ENCODE assay signal across 8 mouse cellular contexts in the genomic region with DNA sequence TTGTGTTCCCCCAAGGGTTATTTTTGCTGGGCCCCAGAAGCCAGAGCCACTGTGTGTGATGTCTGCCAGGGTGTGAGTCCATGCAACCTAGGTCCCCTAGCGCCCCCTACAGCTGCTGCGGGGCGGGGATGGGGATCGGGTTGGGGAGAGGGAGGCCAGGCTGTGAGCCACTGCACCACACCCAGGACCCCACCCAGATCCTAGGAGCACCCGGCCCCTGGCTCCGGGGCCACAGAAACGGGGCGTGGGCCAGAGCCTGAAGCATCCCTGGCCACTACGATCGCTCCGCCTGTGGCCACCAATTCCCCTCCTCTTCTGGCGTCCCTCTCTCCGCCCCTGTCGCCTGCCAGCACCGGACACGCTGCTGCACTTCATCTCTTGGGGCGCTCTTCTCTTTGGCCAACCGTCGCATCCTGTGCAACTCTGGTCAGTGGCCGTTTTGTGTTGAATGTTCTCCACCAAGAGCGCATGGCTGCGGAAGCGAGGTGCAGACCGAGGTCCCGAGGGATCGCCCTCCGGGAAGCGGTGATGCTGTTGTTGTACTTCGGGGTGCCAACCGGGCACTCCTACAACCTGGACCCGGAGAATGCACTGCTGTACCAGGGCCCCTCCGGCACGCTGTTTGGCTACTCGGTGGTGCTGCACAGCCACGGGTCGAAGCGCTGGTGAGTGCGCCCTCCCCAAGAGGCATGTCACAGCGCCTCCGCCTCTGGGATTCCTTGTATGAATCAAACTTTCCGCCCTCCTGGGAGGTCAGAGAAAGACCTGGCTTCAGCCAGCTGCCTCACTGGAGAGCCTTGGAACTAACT. TPM values are rescaled to one million over a fixed set of nuclear protein-coding genes. Genes with fewer than 3 reads are reported as not detected.
DNase-seq lines count a peak whose midpoint lies in the region; ATAC-seq and TF ChIP-seq lines count a peak whose summit lies in the region.

A gene (plus strand): TSS at position 235 of the 809 bp plus-strand sequence.

- peaks cover 0 to 2% of the 10 kb centered on the region in 2 experiments; a peak in 1 of 4 replicates for H3K4me1 ChIP-seq in ES-E14 (ENCODE audit: control insufficient read depth in 2 of 2, insufficient read depth in 2 of 2, low read length in 2 of 2, poor library complexity in 1 of 2)
- no peaks in the 10 kb centered on the region for H3K4me1 ChIP-seq in cerebellum, adult 2 months (ENCODE audit: control insufficient read depth, insufficient read depth, low read length)
- H3K4me1 ChIP-seq in forebrain, postnatal 0 days (ENCODE audit: insufficient read depth): no peaks in the 10 kb centered on the region
- peaks cover 4% of the 10 kb centered on the region for H3K4me1 ChIP-seq in lung, adult 2 months (ENCODE audit: control insufficient read depth, insufficient read depth, low read length)
- H3K4me1 ChIP-seq in neural tube, embryonic 14.5 days (ENCODE audit: control insufficient read depth, insufficient read depth, low read length): peaks cover 3% of the 10 kb centered on the region; the same call in 1 of the 2 replicates

- peak within 1 kb of the TSS; percentile 56 to 68 for H3K4me3 ChIP-seq in ES-E14 (ENCODE audit: insufficient read depth in 1 of 2, low read depth in 1 of 2, low read length in 2 of 2, poor library complexity in 1 of 2, severe bottlenecking in 1 of 2)
- peak within 1 kb of the TSS; percentile 55 for H3K4me3 ChIP-seq in cerebellum, adult 2 months (replicated peaks; ENCODE audit: insufficient read depth, low read depth, low read length)
- peak within 1 kb of the TSS; percentile 45 for H3K4me3 ChIP-seq in forebrain, postnatal 0 days (ENCODE audit: low read depth, low read length)
- peak within 1 kb of the TSS; percentile 58 for H3K4me3 ChIP-seq in layer of hippocampus, adult 2 months
- H3K4me3 ChIP-seq in lung, adult 2 months (replicated peaks; ENCODE audit: extremely low read depth, low read depth, low read length): peak within 1 kb of the TSS; percentile 70
- H3K4me3 ChIP-seq in neural tube, embryonic 14.5 days (ENCODE audit: low read depth, low read length): peak within 1 kb of the TSS; percentile 46

- TF ChIP-seq CTCF in cerebellum, adult 2 months (IDR thresholded peaks at IDR 0.05; ENCODE audit: borderline replicate concordance, insufficient read depth, low read depth, low read length): peak; percentile 42; the same call in 1 of the 2 replicates
- TF ChIP-seq CTCF in forebrain, postnatal 0 days (IDR thresholded peaks at IDR 0.05; ENCODE audit: low read depth): peak; percentile 64
- peak; percentile 92 for TF ChIP-seq CTCF in layer of hippocampus, adult 2 months (conservative IDR thresholded peaks at IDR 0.05)
- TF ChIP-seq CTCF in lung, adult 2 months (IDR thresholded peaks at IDR 0.05; ENCODE audit: insufficient read depth, low read length): peak; percentile 30; the same call in 1 of the 2 replicates

- intact Hi-C loops in heart, postnatal 36 days (cut with DNase I): loop anchor here (5.0 kb wide), 1 partner anchor 168 kb away; no protein-coding TSS in a partner anchor

- under 1% methylated on average over 41 of the region's 41 CpGs for WGBS in cerebellum, adult 2 months
- WGBS in forebrain, postnatal 0 days: 2% methylated on average over 41 of the region's 41 CpGs
- 1% methylated on average over 41 of the region's 41 CpGs for WGBS in lung, adult 2 months
- WGBS in neural tube, embryonic 14.5 days: under 1% methylated on average over 41 of the region's 41 CpGs

- peak; percentile 42 for DNase-seq in ES-E14 (ENCODE audit: low read depth, low spot score)
- DNase-seq in cerebellum, adult 2 months: peak; percentile 71 to 74
- peak; percentile 52 for DNase-seq in forebrain, postnatal 0 days
- DNase-seq in heart, postnatal 36 days: peak; percentile 65 to 67
- peak; percentile 85 to 90 for DNase-seq in layer of hippocampus, adult 2 months (ENCODE audit: low spot score in 2 of 2)
- peak; percentile 36 for DNase-seq in lung, adult 2 months
- DNase-seq in testis, postnatal 10 days (ENCODE audit: low spot score): peak; percentile 89

- in situ Hi-C loops in ES-E14 (cut with MboI; ENCODE audit: low sequenced_read_pairs in 2 of 2, unreplicated experiment in 2 of 2): loop anchor here in 1 of 2 experiments (25.0 kb wide), 1 partner anchor 293 kb away; no protein-coding TSS in a partner anchor

- no peak for TF ChIP-seq POLR2A in cerebellum, adult 2 months (IDR thresholded peaks at IDR 0.05; ENCODE audit: borderline replicate concordance, insufficient read depth, low read length)
- peak; percentile 58; the same call in 1 of the 2 replicates for TF ChIP-seq POLR2A in lung, adult 2 months (IDR thresholded peaks at IDR 0.05; ENCODE audit: borderline replicate concordance, extremely low read depth, low read depth, low read length)

- peak; percentile 86 for ATAC-seq in forebrain, postnatal 0 days
- ATAC-seq in neural tube, embryonic 14.5 days (ENCODE audit: low read depth): peak; percentile 93

- peak within 1 kb of the TSS; percentile 62 for H3K4me2 ChIP-seq in forebrain, postnatal 0 days (ENCODE audit: low read depth)
- peak within 1 kb of the TSS; percentile 65 for H3K4me2 ChIP-seq in neural tube, embryonic 14.5 days (ENCODE audit: low read depth, low read length)

- H3K9me3 ChIP-seq in ES-E14 (ENCODE audit: control insufficient read depth, insufficient read depth, low read depth, low read length): no peaks in the 10 kb centered on the region
- H3K9me3 ChIP-seq in forebrain, postnatal 0 days (ENCODE audit: low read length): no peaks in the 10 kb centered on the region
- no peaks in the 10 kb centered on the region for H3K9me3 ChIP-seq in neural tube, embryonic 14.5 days (ENCODE audit: control insufficient read depth, low read length)

- no peaks in the 10 kb centered on the region for H3K27me3 ChIP-seq in cerebellum, adult 2 months (ENCODE audit: control insufficient read depth, insufficient read depth, low read length)
- H3K27me3 ChIP-seq in forebrain, postnatal 0 days (ENCODE audit: insufficient read depth, low read length): peaks cover 5% of the 10 kb centered on the region
- H3K27me3 ChIP-seq in neural tube, embryonic 14.5 days (ENCODE audit: control insufficient read depth, insufficient read depth, low read length): no peaks in the 10 kb centered on the region

- H3K9ac ChIP-seq in ES-E14 (ENCODE audit: insufficient read depth, low read depth, low read length, poor library complexity, severe bottlenecking): no peak within 1 kb of the TSS; the same call in 1 of the 2 replicates
- peak within 1 kb of the TSS; percentile 52 for H3K9ac ChIP-seq in forebrain, postnatal 0 days
- peak within 1 kb of the TSS; percentile 52 for H3K9ac ChIP-seq in neural tube, embryonic 14.5 days (replicated peaks; ENCODE audit: low read depth, low read length)

- no peaks in the 10 kb centered on the region for H3K36me3 ChIP-seq in ES-E14 (ENCODE audit: control insufficient read depth, insufficient read depth, low read length, poor library complexity, severe bottlenecking)
- H3K36me3 ChIP-seq in forebrain, postnatal 0 days (ENCODE audit: insufficient read depth): no peaks in the 10 kb centered on the region
- H3K36me3 ChIP-seq in neural tube, embryonic 14.5 days (ENCODE audit: control insufficient read depth, insufficient read depth, low read length): no peaks in the 10 kb centered on the region

- H3K27ac ChIP-seq in ES-E14 (ENCODE audit: insufficient read depth, low read depth, low read length, poor library complexity, severe bottlenecking): no peak within 1 kb of the TSS
- no peak within 1 kb of the TSS for H3K27ac ChIP-seq in cerebellum, adult 2 months (ENCODE audit: insufficient read depth, low read length)
- no peak within 1 kb of the TSS for H3K27ac ChIP-seq in forebrain, postnatal 0 days (ENCODE audit: low read depth, low read length)
- peak within 1 kb of the TSS; percentile 93 for H3K27ac ChIP-seq in layer of hippocampus, adult 2 months
- no peak within 1 kb of the TSS for H3K27ac ChIP-seq in neural tube, embryonic 14.5 days (ENCODE audit: low read depth, low read length)

TF ChIP-seq in ES-E14, 5 proteins besides CTCF, POLR2A, EP300 and RAD21:
- TF ChIP-seq CHD2 (IDR thresholded peaks at IDR 0.05; ENCODE audit: low read depth, low read length) (no peak), ZC3H11A (IDR thresholded peaks at IDR 0.05; ENCODE audit: borderline replicate concordance, low read depth, low read length) (peak; percentile 25; the same call in 1 of the 2 replicates)

RNA-seq across cellular contexts. Expression of the gene that starts here (rescaled TPM):
- total RNA-seq in ES-E14 (2012; rRNA removed): 0.48 and 1.2 TPM in 2 replicates
- 1.7 and 1.8 TPM in 2 replicates for polyA plus RNA-seq in cerebellum, adult 2 months (2012; rRNA removed)
- total RNA-seq in forebrain, postnatal 0 days (2014; rRNA removed): 3.3 and 4.1 TPM in 2 replicates
- 0.92 and 1.5 TPM in 2 replicates for polyA plus RNA-seq in forebrain, postnatal 0 days (2015; fragmentation: Nextera tagmentation; extraction: Ambion mirVana)
- 1 to 10 TPM; 1.9 to 3.0 TPM for total RNA-seq in heart, postnatal 36 days (2021)
- total RNA-seq in layer of hippocampus, adult 2 months (2021): 10 to 100 TPM; 25.9 to 28.6 TPM
- polyA plus RNA-seq in lung, adult 2 months (2012; rRNA removed): 4.1 and 7.1 TPM in 2 replicates
- polyA plus RNA-seq in neural tube, embryonic 14.5 days (2014; fragmentation: Nextera tagmentation; extraction: Ambion mirVana): 2.3 and 4.4 TPM in 2 replicates

Comparison
In these comparisons a context has a peak if more than half of its experiments do, and no peak if none do; other contexts are left out.
1. DNase-seq: peak in every context shown above with its lines; median percentile 89 in testis, postnatal 10 days; 88 in layer of hippocampus, adult 2 months; 72 in cerebellum, adult 2 months; 66 in heart, postnatal 36 days; 52 in forebrain, postnatal 0 days; 42 in ES-E14; 36 in lung, adult 2 months.
2. CTCF ChIP-seq: peak in every context shown above with its lines; median percentile 92 in layer of hippocampus, adult 2 months; 64 in forebrain, postnatal 0 days; 42 in cerebellum, adult 2 months; 30 in lung, adult 2 months.